Mouse (Mus musculus): Measurements from ENCODE around the gene Cbx2.

DNA sequence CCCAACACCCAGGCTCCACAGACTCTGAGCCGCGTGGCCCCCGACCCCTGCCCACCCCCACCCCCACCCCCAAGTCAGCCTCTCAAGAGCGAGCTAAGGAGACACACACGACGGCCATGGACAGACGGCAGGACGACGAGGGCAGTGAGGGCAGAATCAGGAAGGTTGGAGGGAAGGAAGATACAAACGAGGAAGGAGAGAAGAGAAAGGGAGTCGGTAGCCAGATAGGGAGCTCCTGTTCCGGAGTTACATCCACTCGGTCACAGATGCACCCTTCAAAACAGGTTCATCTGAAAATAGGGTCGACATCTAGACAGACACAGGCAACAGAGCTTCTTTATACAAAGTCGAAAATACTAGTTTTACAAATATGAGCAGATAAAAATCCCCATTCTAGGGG is 13.7 kb downstream of the Cbx2 start:
- TF ChIP-seq POLR2A (IDR thresholded peaks at IDR 0.05; ENCODE audit: extremely low read depth, insufficient read depth, low read length), result no peak
- TF ChIP-seq CTCF (IDR thresholded peaks at IDR 0.05; ENCODE audit: low read depth, low read length), result no peak

All from liver, adult 2 months (tissue).